Mouse (Mus musculus): ENCODE data around the gene Def8. TPM values are rescaled to one million over a fixed set of nuclear protein-coding genes. Genes with fewer than 3 reads are reported as not detected.

The Def8 gene
- 10 to 100 TPM; 57.2 to 65.2 TPM for total RNA-seq (2021)

GRCm38 (mm10) chr8:123423441-123423840 is at the start of gene Def8:
TSS of gene Def8 (plus strand) at chr8:123423527.
- DNase-seq: no peak
- intact Hi-C loops (cut with DNase I): loop anchor here (5.0 kb wide), 1 partner anchor 101 kb away; no protein-coding TSS in a partner anchor

GRCm38 (mm10) chr8:123374239-123374578 is 49.1 kb upstream of the Def8 start:
- DNase-seq: peak; percentile 95 to 97
- intact Hi-C loops (cut with DNase I): loop anchor here (2.0 kb wide), 1 partner anchor 69 kb away; no protein-coding TSS in a partner anchor

GRCm38 (mm10) chr8:123375701-123376100 is 47.6 kb upstream of the Def8 start:
- DNase-seq: no peak

DNA sequence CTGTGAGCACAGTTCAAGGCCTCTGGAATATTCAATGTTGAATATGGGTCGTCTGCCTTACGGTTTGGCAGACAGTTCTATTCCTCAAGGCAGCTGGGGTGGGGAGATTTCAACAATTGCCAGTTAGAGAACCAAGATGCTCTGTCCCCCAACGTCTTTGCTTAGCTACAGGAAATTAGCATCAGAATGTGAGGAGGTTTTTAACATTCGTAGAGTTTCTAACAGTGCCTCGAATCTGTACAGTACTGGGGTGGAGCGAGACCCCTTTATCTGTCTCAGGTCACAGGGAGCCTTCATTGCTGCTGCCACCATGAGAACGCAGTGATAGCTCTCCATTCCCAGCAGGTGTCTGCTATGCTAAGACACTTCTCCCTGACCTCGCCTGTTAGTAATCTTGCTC is 47.2 kb upstream of the Def8 start:
- DNase-seq: no peak
- intact Hi-C loops (cut with DNase I): no loop called here

More at GRCm38 (mm10) chr8:123375701-123376100, 47.6 kb upstream of the Def8 start:
- intact Hi-C loops (cut with DNase I): loop anchor here (2.0 kb wide), 1 partner anchor 67 kb away; no protein-coding TSS in a partner anchor

DNA sequence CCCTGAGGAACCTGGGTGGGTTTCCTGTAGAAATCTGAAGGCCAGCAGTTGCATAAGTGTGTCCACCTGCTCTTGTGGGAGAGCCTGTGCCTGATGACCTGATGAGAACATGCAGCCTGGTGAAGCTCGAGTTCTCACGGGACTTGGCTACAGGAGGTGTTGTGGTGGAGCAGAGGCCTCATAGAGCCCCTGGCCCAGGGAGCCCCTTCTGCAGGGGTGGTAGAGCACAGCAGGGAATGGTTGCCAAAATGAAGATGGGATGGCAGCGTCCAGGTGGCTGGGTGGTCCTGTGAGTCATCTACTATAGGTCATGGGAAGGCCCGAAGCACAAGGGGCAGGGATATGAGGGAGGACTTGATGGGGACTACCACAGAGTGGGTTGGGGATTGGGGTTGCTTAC is 41.6 kb upstream of the Def8 start:
- DNase-seq: no peak
- intact Hi-C loops (cut with DNase I): no loop called here

DNA sequence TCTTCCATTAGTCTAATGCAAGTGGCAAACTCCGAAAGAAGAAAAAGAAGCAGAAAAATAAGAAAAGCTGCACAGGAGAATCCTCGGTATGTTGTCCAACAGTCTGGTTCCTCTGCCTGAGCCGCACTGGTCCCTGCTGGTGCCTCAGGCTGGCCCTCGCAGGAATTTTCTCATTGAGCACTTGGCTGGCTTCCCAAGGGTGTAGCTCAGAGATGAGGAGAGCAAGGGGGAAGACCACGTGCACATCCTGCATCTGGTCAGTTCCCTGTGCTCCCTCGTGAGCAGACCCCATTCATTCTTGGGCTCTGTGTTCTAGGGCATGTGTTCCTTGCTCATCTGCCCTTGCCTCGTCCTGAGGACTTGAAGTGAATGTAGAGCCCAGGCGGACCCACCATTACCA is 40.8 kb upstream of the Def8 start:
- intact Hi-C loops (cut with DNase I): no loop called here
- DNase-seq: no peak

- intact Hi-C loops (cut with DNase I): no loop called here
- peak in 1 of 2 experiments; percentile 55 for DNase-seq
Observed at GRCm38 (mm10) chr8:123384883-123385540, 38.3 kb upstream of the Def8 start.

DNA sequence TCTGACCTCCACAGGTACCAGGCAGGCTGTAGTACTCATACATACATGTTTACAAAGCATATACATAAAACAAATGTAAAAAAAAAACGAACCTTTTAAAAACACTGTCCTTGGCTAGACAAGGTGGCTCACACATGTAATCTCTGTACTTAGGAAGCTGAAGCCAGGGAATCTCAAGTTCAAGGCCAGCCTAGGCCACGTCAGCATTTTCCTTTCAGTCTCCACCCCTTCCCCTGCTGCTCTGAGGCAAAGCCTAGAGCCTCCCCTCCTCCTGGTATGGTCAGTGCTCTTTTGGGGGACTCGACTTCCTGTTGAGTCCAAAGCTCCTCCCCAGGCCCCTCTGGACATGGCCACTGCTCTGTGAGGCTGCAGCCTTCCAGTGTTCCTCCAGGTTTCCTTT is 36.3 kb upstream of the Def8 start:
- intact Hi-C loops (cut with DNase I): no loop called here
- no peak for DNase-seq

GRCm38 (mm10) chr8:123387801-123388200 is 35.5 kb upstream of the Def8 start:
- intact Hi-C loops (cut with DNase I): no loop called here
- DNase-seq: no peak

DNA sequence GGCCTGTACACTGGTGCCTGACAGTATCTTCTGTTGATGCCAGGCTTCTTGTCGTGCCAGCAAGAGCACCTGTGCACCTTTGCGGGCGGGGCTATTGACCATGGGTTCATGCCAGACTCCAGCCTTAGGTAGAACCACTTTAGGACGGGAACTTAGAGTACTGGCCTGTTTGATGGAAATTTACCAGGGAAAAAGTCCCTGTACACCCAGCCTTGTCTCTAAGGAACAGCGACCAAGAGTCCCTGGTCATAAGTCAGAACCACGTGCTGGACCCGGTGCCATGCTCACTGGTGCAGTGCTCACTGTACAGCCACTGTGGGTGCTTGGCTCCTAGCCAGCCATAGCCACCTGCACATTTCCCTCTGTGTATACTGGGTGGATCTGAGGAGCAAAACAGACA is 34.3 kb upstream of the Def8 start:
- intact Hi-C loops (cut with DNase I): no loop called here
- DNase-seq: no peak

GRCm38 (mm10) chr8:123398308-123398707 is 25.0 kb upstream of the Def8 start:
- intact Hi-C loops (cut with DNase I): no loop called here
- DNase-seq: peak in 1 of 2 experiments; percentile 35

DNA sequence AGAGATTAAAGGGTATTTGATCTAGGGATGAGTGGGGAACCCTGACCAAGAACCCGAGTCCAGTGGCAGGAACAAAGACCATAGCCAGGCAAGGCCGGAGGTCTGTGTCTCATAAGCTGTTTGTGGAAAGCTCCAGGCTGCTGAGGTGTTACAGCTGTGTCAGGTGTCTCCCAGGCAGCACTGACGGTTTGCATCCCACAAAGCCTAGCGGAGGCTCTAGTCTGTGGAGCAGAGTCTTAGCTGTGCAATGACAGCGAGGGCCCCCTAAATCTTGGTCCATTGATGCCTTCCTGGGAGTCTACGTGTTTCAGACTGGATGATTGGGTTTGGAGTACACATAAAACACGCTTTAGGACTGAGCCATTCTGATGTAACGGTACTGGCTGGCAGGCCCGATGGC is 21.4 kb upstream of the Def8 start:
- intact Hi-C loops (cut with DNase I): no loop called here
- no peak for DNase-seq

GRCm38 (mm10) chr8:123402730-123403326 is 20.5 kb upstream of the Def8 start:
- DNase-seq: peak; percentile 61 to 64
- intact Hi-C loops (cut with DNase I): no loop called here

DNA sequence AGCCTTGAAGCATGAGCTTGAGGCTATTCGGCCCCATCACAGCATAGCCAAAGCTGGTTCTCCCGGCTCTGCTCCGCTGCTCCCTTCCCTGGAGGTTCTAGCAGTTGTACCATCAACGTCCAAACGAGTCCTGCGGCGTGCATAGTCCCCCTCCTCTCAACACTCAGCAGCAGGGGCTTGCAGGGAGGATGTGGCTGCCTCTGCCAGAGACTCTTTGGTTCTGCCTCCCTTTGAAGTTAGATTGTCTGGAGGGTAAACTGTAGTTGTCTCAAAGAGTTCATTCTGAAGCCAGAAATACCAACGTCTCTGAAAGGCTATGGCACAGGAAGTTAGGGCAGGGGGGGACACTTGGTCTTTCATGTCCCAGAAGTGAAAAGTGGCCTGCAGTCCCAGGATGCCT is 18.8 kb upstream of the Def8 start:
- intact Hi-C loops (cut with DNase I): no loop called here
- no peak for DNase-seq

GRCm38 (mm10) chr8:123406786-123407185 is 16.5 kb upstream of the Def8 start, which contains the start of gene Mc1r:
TSS of gene Mc1r (plus strand) at chr8:123407107.
- intact Hi-C loops (cut with DNase I): no loop called here
- peak; percentile 53 to 74 for DNase-seq

DNA sequence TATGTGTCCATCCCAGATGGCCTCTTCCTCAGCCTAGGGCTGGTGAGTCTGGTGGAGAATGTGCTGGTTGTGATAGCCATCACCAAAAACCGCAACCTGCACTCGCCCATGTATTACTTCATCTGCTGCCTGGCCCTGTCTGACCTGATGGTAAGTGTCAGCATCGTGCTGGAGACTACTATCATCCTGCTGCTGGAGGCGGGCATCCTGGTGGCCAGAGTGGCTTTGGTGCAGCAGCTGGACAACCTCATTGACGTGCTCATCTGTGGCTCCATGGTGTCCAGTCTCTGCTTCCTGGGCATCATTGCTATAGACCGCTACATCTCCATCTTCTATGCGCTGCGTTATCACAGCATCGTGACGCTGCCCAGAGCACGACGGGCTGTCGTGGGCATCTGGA is 15.7 kb upstream of the Def8 start:
- no peak for DNase-seq
- intact Hi-C loops (cut with DNase I): no loop called here

DNA sequence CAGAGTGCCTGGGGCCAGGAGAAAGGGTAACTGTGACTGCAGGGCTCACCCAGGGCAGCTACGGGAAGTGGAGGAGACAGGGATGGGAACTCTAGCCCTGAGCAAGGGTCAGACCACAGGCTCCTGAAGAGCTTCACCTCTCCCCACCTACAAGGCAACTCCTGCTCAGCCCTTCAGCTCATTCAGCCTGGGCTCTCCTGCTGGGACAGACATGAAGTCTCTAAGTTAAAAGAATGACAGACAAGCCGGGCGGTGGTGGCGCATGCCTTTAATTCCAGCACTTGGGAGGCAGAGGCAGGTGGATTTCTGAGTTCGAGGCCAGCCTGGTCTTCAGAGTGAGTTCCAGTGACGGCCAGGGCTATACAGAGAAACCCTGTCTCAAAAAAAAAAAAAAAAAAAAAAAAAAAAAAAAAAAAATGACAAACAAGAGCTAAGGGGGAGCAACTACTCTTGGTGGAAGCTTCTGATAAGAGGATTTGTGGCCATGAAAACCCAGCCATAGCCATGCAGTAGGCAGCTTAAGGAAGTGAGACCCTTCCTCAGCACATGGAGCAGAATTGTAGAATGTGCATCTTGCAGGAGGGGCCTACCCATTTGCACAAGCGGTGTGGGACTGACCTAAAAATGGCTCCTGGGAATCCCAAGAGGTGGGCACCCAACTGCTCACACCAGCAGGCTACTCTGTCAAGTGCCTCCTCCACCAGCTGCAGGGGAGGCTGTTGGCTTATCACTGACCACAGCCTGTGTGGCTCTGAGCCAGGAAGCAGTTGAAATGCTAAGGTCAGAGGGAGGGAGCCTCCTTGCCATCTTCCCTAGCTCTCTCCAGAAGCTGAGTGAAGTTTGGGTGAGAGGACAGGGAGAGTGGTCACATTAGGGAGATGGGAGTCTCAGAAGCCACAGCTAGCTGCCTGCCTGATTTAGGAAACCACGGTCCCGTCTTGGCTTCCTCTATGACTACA is 14.5 kb upstream of the Def8 start:
- no peak for DNase-seq
- intact Hi-C loops (cut with DNase I): no loop called here

GRCm38 (mm10) chr8:123410049-123410587 is 13.2 kb upstream of the Def8 start:
- intact Hi-C loops (cut with DNase I): no loop called here
- DNase-seq: peak; percentile 77

- intact Hi-C loops (cut with DNase I): no loop called here
Observed at GRCm38 (mm10) chr8:123410788-123411187, 12.5 kb upstream of the Def8 start.

DNA sequence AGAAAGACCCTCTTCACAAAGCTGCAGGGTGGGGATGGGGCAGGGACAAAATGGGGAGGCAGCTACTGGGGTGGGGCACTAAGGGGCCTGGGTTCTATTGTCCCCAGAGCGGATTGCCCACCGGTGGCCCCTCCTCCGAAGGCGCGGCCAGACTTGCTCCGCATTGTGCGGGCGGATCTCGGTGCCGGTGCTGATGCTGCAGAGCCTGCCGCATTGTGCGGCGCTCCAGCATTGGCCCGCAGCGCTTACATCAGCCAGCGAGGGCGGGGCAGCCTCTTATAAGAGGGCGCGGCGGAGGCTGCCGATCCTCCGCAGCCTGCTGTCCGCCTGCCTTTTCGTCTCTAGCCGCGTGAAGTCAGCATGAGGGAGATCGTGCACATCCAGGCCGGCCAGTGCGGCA is 12.1 kb upstream of the Def8 start, which contains the start of gene Tubb3:
TSS of gene Tubb3 (plus strand) at position 179 of the 400 bp plus-strand sequence.
- DNase-seq: peak; percentile 45 to 50
- intact Hi-C loops (cut with DNase I): no loop called here

More at GRCm38 (mm10) chr8:123410788-123411187, 12.5 kb upstream of the Def8 start:
- no peak for DNase-seq
